Mouse (Mus musculus): ENCODE measurements around the gene 0610009B22Rik.

GRCm38 (mm10) chr11:51658291-51658690 lies 30.4 kb downstream of the 0610009B22Rik start:
- no peak for TF ChIP-seq CTCF (IDR thresholded peaks at IDR 0.05; ENCODE audit: borderline replicate concordance, insufficient read depth, low read depth, low read length)
- TF ChIP-seq POLR2A (IDR thresholded peaks at IDR 0.05; ENCODE audit: borderline replicate concordance, insufficient read depth, low read length): no peak

All from cerebellum, adult 2 months (tissue).